Mouse (Mus musculus): ENCODE results near the gene Cul1.
A peak's percentile ranks its signal among the peaks of the same experiment; 100 is the strongest.
"Not testable (repeated sequence)": the region's sequence is repeated elsewhere in the genome, so short reads cannot be mapped to it uniquely, and the experiment has no call there.

The Cul1 gene

DNA sequence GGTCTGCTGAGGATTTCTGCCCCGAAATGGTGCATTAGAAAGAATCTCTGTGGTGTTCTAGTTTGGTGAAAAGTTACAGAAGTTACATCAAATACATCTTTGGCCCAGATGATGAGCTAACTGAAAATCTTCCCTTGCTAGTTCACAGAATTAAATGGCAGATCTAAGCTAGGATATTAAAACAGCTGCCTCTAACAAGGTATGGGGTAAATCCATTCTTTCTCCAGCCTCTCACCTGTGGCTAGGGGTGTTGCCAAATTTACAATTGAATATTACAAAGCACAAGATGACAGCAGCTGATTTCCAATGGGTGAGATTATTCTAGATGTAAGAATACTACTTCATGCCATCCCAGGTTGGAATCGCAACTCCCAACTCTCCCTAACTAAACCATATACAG lies at the start of gene Cul1:
Gene Cul1, plus strand, starts transcription at position 301 of the 400 bp plus-strand sequence.
- no peak for DNase-seq

DNA sequence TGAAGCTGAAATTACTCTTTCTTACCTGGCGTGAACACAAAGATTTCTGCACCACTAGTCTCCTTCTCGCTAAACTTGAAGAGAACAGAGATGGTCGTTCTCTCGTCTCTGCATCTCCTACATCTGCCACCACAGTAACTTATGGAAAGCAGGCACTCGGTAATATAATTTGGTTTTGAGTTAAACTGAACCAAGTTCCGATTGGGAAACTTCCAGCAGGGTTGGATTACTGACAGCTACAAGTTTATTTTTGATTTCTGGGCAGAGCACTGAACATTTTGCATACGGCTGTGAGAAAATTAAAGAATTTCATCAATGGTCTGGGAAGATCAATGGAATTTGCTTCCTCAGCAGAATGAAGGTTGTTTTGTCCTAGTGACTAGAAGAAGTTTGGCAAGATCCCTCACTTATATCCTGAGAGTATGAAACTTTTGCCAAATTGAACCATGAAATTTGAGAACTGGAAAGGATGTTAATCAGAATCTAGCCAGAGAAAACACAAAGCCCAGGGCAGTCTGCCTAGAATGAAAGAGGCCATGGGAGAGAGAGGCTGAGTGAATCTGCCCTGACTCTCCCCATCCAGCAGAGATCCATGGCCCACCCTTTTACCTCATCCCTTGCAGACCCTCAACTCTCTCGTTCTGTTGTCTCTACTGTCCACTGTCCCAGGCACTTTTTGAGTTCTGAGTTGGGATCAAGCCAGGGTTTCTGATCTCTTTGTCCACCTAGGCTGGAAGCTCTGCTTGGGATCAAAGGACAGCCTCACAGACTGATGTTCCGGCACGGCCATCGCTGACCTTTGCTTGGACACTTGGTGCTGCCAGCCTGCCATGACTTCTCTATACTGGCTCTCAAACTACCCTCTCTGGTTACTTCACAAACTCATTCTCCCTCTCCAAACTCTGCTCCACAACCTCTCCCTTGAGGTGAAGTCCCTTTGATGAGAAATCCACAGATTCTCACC lies 48.5 kb upstream of the Cul1 start:
- no peak for DNase-seq

DNA sequence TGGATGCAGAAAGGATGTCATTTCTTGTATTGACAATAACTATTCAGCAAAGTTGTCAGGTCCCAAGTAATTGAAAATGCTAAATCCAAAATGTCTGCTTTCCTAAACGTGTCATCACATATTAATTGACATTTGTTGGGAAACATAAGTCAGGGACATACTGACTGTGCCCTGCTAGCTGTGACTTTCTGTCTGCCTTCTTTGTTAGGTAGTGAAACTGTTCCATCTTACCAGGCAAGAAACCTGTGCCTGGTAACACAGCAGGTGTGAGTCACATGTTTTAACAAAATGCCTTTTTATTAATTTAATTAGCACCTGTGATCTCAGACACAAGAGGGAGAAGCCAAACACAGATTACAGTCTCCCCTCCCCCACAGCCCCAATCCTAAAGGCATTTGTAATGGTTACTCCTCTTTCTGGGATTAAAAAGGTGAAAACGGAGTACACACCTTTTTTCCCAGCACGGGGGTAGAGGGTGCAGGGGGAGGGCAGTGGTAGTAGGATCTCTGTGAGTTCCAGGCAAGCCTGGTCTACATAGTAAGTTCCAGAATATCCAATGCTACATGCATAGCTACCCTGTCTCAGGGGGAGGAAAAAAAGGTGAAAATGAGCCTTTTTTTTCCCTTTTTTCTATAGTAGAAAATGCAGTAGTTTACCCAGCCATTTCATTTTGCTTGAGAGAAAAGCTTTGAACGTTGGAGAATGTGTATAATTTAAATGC lies 40.2 kb upstream of the Cul1 start:
- no peak for DNase-seq

DNA sequence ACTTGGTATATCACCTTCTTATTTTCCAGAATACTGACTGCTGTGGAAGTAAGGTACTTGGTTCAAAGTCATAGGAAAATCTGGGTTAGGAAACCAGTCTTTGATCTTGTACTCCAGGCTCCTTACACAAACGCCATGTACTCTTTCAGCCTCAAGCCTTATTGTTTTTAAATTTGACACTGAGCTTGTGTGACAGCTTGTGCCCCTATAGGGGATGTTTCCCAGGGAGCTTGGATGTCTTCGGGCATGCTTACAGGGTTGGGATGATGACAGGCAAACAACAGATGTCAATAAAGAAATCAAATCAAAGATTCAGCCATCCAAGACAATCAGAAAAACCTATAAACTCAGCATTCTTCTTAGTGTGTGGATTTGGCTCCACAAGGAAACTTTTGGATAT lies 39.5 kb upstream of the Cul1 start:
- DNase-seq = no peak

DNA sequence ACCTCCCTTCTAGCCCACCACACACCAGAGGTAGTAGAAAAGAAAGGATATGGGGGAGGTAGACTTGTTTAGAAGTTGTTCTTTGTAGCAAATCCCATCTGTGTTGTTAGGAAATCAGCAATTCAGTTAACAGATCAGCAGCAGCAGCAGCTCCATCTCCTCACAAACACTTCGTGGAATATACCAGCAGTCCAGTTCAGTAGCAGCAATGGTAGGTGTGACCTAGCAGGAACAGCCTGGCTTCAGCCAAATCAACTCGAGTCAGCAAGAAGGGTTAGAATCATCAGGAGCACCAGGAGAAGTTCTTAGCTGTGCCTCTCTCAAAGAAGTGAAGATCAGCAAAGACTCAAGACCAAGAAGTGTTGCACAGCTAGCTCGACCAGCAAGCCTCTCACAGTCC lies 34.5 kb upstream of the Cul1 start:
- no peak for DNase-seq

DNA sequence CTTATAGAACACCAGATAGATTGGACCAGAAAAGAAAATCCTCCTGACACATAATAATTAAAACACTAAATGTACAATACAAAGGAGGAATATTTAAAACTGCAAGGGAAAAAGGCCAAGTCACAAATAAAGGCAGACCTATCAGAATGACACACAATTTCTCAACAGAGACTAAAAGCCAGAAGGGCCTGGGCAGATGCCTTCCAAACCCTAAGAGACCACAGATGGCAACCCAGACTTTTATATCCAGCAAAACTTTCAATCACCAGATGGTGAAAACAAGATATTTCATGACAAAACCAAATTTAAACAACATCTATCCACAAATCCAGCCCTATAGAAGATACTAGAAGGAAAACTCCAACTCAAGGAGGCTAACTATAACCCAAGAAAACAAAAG lies 33.0 kb upstream of the Cul1 start:
- DNase-seq = no peak

DNA sequence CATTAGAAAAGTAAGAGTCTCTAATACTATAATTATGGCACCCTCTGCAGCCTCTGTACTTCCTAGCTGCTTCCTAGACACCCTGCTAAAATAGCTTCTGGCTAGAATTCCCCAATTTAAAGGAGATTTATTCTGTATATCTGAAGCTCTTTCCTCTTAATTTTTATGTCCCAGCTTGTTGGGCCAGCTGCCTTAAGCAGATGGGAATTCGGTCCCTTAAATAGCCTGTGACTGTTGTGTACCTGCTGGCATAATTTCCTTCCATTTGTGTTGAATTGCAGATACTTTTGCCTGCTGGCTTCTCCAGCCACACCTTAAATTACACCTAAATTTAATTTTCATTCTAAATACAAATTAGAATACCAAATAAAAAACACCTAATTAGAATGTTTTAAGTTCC lies 32.0 kb upstream of the Cul1 start:
- DNase-seq = peak; percentile 14

DNA sequence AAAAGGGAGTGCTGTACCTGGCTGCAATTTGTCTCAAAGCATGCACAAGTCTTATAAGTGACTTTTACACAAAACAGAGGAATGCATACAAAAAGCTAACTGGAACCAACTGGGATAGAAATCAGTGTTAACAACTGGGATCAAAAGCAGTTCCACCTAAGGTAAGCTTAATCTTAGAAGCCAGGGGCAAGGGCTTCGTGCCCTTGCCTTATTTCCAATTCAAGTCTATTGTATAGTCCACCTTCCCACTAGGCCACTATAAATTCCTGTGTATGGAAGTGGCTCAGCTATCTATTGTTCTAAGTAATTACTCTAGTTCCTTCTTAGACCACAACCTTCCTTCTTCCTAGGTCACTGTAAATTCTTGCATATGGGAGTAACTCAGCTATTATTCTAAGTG lies 27.1 kb upstream of the Cul1 start:
- no peak for DNase-seq

DNA sequence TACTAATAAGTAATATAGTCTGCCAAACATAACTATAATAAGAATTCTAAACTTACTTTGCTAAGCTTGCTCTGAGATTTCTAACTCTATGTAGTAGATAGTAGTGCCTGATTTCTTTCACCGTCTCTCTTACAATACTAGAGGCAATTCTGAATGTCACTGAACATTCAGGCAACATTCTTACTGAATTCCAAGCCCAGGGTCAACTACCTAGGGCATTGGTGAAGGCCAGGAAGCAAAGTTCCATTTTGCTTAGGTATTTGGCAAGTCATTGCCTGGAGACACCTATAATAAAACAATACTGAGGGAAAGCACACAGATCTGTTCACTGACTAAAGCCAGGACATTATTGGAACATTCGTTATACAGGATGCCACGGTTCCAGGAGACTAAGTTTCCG lies 26.6 kb upstream of the Cul1 start:
- not testable (repeated sequence) for DNase-seq

DNA sequence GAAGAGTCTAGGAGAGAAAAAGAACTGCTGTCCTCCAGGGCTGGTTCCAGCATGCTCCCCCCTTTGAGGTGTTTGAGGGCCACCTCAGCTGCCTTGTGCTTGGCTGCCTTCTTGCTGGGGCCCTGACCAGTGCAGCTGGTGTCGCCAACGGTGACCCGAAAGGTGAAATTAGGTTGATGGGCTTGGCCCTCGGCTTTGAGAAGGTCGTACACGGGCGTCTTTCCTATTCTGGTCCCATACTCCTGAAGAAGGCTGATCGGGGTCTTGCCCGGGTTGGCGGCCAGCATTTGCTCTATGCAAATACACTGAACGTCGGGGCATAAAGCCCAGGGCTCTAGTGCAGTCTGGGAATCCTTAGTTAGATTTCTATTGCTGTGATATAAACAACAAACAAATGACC lies 20.4 kb upstream of the Cul1 start:
- not testable (repeated sequence) for DNase-seq

DNA sequence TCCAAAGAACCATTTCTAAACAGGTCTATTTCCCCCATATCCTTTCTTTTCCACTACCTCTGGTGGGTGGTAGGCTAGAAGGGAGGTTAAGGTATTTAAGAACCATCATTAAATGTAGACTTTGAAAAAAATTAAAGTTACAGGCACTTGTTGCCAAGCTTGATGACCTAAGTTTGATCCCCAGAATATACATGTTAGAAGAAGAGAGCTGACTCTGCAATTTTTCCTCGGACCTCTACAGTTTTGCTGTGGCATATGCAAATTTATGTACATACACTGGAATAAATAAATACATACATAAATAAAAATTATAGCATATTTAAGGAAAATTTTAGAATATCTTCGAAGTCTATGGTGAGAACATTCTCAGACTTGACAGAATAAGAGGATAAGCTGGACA lies 13.1 kb upstream of the Cul1 start:
- DNase-seq = no peak

DNA sequence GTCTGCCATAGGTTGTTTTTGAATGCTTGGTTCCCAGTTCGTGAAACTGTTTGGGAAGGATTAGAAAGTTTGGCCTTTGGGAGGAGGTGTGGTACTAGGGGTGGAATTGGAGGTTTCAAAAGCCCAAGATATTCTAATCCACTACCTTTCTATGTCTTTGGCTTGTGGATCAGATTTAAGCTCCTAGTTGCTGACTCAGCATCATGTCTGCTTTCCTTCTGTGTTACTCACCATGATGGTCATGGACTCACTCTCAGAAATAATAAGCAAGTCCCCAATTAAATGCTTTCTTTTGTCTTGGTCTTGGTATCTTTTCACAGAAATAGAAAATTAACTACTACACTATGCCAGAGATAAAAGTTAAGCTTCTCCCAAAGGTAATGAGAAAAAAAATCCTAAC lies 5.5 kb upstream of the Cul1 start:
- no peak for DNase-seq

DNA sequence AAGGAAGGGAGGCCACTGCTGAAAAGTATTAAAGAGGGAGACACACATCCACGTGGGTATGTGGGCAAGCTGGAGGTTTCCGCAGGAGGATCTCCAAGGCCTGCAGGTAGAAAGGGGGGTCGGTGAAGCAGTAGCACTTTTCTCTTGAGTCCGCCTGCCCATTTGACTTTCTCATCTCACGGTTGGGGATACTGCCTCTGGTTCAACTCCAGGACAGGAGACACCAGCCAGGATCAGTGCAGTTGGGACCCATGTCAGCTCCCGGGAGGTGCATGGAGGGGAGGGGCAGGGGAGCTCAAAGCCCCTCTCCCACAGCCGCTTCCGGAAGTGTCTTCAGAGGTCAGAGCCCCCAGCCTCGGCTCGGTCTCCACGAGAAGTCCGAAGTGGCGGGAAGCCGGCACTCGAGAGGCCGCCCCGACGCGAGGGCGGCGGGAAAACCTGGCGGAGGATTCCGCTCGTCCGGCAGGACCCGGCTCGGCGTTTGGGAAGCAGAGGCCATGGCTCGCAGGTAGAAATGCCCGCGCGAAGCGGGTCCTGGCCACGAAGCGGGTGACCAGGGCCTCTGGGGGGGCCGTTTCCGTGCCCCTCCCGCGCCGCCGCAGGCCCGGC lies 428 bp downstream of the Cul1 start:
- DNase-seq = no peak

DNA sequence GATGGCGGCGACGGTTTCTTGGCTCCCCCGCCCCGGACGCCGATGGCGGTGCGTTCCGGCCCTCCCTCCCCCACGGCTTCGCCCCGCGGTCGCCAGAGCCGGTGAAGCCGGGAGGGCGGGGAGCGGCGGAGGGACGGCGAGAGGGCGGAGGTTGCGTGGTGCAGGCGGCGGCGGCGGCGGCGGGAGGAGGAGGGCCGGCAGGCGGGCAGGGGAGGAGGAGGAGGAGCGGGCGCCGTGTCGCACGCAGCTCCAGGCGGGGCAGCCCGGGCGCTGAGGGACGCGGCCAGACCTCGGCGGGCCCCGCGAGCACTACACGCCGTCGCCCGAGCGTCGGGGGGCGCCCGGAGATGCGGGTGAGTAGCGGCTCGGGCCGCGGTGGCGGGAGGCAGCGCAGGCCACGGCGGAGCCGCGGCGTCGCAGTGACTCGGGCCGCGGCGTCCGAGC lies 955 bp downstream of the Cul1 start:
- DNase-seq = no peak

DNA sequence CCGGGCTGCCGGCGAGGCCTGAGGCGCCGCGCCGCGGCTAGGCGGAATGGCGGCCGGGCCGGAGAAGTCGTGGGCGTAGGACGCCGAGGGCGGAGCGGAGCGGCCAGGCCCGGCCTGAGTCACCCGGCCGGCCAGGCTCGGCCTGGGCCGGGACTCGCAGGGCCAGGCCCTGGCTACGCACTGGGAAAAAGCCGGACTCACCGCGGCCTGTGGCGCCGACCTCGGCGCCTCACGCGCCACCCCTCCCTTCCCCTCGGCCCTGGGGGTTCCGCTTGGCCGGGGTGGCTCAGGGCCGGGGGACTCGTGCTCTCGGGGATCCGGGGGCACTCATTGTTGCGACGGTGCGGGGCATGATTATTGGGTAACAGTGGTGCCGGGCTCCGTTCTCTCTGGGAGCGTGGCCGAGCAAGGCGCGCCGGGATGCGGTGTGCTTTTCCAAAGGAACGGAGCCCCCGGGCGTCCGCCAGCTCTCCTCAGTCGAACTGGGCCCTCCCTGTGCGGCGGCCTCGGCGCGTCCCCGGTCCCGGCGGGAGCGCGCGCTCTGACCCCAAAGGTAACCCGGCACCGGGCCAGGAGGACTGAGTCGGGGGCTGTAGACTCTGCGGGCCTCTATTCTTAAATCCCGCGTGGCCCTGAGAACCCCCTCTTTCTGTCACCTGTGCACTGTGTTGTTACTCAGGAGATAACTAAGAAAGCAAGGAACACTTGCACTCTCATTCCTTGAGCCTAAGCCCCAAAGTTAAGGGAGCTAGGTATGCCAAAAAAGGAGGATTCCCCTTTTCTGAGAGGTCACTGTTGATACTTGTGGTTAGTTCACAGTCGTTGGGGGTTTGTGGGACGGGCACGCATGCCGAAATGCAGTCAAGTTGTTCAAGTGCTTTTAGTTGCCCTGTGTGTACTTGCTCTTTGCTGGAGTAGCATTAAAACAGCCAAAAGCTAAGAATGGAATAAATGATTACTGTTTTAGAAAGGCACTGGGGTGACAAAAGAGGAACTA lies 1.7 kb downstream of the Cul1 start:
- peak; percentile 80 for DNase-seq

DNA sequence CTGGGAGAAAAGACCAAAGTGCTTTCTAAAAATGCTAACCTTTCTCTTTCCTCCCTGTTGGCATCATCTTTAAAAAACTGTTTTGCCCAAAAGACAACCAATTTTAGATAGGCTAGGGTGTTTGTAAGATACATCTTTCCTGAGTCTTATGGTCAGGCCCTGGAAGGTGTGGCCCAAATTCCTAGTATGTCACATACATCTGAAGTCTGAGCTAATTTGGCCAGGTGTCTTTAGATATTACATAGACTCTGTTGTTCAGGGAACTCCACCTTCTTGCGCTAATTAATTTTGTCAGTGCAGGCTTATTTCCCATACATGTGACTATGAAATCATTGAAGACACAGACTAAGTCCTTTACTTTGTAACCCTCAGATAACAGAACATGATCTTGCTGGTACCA lies 2.6 kb downstream of the Cul1 start:
- DNase-seq = no peak

DNA sequence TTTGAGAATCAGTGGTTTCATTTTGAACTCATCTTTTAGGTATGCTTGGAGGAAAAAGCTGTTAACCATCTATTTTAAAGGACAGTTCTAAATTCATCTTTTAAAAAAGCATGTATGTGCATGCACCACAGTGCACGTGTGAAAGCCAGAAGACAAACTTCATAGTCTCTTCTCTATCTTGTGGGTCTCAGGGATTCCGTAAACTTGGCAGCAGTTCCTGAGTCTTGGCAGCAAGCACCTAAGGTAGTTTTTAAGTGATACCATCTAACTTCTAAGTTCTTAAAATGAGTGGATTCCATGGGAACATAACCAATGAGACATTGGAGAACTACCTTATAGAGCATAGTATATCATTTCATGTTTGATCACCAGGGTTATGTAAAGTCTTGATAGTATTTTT lies 3.7 kb downstream of the Cul1 start:
- DNase-seq = no peak

DNA sequence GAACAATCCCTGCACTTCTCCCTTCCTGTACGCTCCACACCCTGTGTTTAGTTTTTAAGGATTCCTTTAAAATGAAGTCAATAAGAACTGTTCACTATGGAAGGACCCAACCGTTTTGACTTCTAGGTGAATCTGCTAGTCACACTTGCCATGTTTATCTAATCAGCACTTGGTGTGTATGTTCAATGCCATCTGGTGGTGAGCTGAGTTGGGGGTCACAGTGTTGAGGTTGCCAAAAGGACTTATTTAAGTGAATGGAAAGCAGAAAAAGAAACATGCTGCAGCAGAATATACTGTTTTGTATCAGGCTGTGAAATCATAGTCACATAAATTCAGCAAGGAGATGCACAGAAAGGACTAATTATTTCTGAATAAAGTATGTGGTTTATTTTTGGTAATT lies 12.2 kb downstream of the Cul1 start:
- no peak for DNase-seq

DNA sequence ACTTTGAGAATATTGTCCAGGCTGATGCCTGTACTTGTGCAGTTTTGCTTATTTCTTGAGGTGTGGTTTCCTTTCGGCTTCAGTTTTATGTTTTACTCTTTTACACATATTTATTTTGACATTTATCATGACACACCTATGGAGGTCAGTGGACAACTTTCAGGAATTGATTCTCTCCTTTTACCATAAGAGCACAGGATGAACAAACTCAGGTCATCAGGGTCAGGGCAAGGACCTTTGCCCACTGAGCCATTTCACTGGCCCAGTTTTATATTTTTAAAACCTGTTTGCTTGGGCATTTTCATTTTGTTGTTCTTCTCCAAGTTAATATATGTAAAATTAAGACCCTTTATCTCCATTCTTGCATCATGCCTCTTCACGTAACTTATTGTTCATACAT lies 13.3 kb downstream of the Cul1 start:
- no peak for DNase-seq

DNA sequence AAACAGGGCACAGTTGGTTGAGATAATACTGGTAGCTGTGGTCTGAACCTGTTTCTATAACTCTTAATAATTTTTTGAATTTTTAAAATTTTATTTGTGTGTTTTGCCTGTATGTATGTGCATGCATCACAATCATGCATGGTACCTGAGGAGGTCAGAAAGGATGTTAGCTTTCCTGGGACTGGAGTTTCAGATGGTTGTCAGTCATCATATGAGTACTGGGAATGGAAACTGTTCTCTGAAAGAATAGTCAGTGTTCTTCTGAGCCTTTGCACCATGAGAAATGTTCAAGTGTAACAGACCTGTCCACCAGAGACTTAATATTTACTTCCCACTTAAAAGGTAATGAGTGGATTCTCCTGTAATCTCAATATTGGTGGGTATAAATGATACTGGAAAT lies 13.9 kb downstream of the Cul1 start:
- DNase-seq = no peak

DNA sequence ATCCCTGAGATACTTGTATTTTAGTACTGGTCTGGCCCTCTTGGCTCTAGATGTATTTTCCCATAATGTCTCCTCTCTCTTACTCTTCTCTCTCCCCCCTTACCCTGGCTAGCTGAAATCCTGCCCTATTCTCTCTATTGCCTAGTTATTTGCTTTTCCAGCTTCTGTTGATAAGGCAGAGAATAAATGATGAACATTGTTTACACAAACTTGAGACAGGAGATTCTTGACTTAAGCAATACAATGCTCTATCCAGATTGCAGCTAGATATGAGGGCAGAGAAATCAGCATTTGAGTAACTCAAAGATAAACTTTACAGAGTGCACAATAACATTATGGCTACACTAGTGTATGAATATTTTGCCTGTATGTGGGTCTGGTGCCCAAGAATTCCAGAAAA lies 16.6 kb downstream of the Cul1 start:
- no peak for DNase-seq

DNA sequence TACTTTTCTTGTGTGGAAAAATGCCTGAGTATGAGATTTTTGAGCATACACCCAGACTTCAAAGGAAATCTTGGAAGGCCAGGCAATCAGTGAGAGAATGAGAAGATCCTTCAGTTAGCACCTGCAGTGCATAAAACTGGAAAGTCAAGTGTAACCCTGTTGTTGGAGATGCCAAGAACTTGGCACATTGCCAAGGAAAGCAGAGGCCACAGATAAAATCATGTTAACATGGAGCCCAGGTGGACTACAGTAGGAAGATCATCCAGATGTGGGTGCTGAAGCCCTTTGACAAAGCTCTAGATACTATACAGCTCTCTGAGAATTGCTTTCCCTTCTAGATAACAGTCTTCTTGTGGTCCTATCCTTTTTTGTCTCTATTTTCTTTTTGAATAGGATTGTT lies 19.2 kb downstream of the Cul1 start:
- DNase-seq = no peak

DNA sequence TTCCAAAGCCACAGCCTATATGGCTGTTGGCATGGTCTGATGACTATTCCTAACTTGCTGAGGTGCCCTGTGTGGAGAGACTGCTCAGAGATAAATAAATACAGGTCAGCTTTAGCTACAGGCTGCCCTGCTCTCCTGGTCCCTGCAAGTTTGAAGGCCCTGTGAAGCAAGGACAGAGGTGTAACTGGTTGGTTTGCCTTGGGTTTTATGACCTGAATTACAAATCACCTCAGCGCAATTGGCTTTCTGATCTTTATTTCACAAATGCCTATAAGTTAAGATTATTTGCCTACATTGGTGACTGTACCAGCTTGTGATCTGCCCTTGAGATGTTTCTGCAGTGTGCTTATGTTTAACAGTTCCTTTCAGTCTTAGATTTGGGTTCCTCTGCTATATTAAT lies 28.8 kb downstream of the Cul1 start:
- no peak for DNase-seq
